Mouse (Mus musculus) right cerebral cortex, adult 2 months (tissue): ENCODE measurements around the gene Ercc8.

Experiments used
- DNase-seq, 2 experiments: peaks; one replicate each; pipeline ENCODE4 v3.0.0; 2021 to 2022; ENCODE audit warnings: low spot score in 2 of 2

Ercc8 gene

DNA sequence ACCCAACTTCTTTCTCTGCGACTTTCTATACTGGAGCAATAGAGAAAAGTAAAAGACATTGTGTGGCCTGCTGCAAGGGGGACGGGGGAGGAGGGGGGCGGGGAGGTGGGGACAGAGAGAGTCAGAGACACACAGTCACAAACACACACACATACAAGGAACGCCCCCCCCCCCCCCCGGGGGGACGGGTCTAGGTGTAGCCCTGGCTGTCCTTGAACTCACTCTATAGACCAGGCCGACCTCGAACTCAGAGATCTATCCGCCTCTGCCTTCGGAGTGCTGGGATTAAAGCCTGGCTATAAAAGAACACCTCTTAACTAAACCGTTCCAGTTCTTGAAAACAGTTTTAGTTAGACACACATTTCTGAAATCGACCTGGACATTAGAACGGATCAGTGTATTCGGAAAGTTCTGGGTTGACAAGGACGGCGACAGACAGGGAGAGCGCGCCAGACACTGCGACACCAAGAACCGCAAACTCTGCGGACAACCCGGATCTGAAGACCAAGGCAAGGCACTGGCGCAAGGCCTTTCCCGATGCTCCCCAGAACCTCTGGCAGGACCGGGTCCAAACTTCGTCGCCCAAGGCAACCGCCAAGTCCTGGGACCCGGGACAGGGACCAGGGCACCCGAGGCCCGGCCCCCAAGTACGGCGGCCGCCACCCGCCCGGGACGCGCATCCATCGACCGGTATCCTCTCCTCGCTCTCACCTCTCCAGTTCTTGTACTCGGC lies 633 bp upstream of the Ercc8 start:
- no peak for DNase-seq

DNA sequence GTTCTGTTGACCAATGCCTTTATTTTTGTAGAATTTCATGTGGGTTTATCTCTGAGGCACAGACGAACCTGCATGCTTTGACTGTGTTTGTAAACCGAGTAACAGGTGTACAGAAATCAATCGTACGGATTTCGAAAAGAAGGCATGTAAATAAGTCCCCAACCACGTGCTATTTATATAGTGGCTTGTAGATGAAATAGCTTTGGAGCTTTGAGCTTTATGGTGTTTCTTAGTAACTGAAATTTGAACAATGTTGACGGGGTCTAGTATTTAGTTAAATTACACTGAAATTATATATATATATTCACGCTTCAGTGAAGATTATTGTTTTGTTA lies 677 bp downstream of the Ercc8 start:
- no peak for DNase-seq

GRCm38 (mm10) chr13:108159963-108160362 lies 1.4 kb downstream of the Ercc8 start:
- no peak for DNase-seq

GRCm38 (mm10) chr13:108163912-108164311 lies 5.4 kb downstream of the Ercc8 start:
- DNase-seq = no peak

- DNase-seq = no peak
These were observed 6.1 kb downstream of the Ercc8 start for GRCm38 (mm10) chr13:108164621-108165020.

- DNase-seq = no peak
These were observed 11.5 kb downstream of the Ercc8 start for GRCm38 (mm10) chr13:108170002-108170401.

GRCm38 (mm10) chr13:108170511-108170910 lies 12.0 kb downstream of the Ercc8 start:
- no peak for DNase-seq

DNA sequence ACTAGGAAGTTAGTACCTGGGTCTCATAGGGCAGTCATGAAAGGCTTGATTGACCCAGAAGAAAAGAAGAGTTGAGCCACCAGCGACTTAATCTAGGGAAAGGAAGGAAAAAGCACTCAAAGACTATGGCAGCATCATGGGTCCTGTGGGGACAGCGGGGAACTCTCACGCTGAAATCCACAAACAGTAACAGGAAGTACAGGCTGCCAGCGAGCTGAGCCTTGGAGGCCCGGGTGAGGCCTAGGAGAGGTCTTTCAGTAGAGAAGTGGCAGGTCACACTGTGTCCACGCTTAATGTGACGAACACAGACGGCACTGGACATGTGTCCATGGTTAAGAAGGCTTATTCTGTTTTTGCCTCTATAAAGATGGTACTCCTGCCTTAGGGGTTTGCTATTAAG lies 21.1 kb downstream of the Ercc8 start:
- no peak for DNase-seq

DNA sequence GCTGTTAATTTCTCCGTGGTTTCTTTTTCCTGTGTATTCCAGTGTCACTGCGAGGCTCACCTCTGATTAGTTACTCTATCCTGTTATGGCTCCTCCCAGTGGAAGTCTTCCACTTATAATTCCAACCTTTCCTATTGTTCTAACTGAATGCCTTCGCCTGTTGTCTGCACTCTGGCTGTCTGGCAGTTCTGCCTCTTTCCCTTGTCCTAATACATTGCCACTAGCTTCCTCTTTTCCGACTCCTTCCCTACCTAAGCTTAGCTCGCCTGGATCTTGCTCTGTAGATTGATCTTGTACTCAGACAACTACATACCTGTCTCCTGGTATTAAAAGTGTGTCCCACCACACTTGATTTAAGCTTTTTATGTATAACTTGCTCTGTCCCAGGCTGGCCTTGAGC lies 22.3 kb downstream of the Ercc8 start:
- no peak for DNase-seq

GRCm38 (mm10) chr13:108184743-108185255 lies 26.3 kb downstream of the Ercc8 start:
- no peak for DNase-seq

GRCm38 (mm10) chr13:108185530-108185929 lies 27.0 kb downstream of the Ercc8 start:
- no peak for DNase-seq

DNA sequence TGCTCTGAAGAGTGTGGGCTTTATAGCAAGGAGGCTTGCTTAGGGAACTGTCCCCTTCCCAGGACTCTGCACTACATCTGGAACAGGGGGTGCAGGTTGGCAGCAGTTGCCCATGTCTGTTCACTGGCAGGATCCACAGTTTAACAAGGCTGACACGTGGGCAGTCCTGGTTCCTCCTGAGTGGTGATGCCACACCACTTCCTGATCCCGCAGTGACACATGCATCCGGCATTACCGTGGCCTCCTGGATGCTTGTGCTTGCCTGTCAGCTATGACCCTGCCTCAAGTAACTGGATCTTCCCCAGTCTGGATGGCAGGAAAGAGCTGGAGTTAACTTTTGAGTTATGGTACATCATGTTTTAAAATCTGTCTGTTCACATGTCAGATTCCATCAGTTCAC lies 29.5 kb downstream of the Ercc8 start:
- no peak for DNase-seq

- DNase-seq = peak; percentile 67 to 72
These were observed 32.7 kb downstream of the Ercc8 start for GRCm38 (mm10) chr13:108191074-108191720.

DNA sequence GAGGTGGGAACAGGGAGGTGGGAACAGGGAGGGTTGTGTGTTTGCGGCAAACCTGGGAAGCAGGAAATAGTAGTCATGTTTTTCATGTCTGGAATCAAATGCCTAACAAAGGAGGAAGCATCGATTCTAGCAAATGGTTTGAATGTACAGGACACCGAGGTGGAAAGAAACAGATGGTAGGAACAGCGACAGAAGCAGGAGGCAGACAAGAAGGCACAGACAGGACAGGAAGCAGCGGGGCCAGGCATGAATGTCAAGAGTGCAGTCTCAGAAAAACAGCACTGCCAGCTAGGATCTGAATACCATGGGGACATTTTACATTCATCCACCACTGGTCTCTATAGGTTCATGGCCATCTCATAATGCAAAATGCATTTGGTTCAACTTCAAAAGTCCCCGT lies 36.9 kb downstream of the Ercc8 start:
- DNase-seq = no peak

DNA sequence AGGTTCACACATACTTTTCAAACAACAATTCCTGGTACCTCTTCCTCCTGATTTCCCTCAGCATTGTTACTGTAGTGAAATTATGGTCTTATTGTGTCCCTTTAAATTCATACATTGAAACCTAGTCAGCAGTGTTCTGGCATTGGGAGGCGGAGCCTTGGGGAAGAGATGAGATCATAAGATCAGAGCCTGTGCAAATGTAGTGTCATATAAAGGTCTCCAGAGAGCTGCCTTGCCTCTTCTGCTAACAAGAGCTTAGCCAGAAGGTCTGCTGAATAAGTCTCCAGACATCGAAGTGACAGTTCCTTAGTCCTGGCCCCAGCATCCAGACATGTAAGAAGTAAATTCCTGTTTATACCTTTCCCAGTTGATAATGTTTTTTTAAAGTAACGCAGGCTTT lies 46.3 kb downstream of the Ercc8 start:
- no peak for DNase-seq

GRCm38 (mm10) chr13:108207447-108207846 lies 48.9 kb downstream of the Ercc8 start:
- no peak for DNase-seq

DNA sequence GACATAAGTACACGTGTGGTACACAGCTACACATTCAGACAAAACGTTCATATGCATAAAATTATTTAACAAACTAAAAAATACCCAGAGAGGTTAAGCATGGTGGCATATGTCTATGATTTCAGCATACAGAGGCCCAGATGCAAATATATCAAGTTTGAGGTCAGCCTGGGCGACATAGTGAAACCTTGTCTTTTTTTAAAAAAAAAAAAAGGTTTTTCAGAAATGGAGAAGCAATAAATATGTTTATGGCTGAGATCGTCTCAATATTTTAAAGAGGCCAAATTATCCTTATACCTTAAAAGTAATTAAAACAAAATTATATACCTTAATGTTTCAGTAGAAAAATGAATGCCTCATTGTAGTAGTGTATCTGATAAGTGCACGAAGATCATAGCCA lies 49.6 kb downstream of the Ercc8 start:
- no peak for DNase-seq

DNA sequence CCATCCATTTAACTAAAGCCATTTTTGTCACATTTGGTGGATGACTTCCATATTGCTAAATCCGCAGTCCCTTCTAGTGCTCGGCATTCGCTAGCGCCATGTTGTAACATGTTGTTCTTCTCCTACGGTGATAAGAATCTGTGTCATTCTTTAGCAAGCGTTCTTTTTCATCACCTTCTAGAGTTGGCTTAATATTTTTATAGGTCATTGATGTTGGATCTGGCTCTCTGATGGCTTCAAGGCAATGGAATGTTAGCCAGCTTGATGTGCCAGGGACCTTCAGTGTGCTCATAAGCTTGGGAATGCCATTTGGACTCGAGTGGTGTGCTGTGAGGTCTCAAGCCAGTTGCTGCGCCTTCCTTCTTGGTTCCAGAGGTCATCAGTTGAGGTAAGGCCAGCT lies 52.4 kb downstream of the Ercc8 start:
- DNase-seq = no peak

- no peak for DNase-seq
These were observed 54.0 kb downstream of the Ercc8 start for GRCm38 (mm10) chr13:108212397-108213018.

DNA sequence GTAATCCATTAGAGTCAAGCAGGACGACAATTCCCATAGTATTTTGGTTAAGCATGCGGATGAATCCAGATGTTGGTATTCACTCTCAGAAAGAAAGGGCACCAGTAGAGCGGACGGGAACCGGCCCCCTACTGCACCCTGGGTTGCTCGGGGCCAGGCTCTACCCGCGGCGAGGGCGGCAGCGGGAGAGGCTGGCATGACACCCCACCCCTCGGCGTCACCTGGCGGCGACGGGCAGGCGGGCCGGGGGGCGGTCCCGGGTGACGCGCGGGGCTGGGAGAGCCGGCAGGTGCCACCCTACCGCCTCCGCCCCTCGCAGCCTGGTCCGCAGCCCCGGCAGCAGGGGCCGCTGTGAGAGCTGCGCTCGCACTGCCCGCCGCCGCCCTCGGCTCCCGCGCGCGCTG lies 55.6 kb downstream of the Ercc8 start, which contains the start of gene Elovl7:
Gene Elovl7 (plus strand): TSS at position 324 of the 404 bp plus-strand sequence.
- DNase-seq = peak; percentile 69 to 74

DNA sequence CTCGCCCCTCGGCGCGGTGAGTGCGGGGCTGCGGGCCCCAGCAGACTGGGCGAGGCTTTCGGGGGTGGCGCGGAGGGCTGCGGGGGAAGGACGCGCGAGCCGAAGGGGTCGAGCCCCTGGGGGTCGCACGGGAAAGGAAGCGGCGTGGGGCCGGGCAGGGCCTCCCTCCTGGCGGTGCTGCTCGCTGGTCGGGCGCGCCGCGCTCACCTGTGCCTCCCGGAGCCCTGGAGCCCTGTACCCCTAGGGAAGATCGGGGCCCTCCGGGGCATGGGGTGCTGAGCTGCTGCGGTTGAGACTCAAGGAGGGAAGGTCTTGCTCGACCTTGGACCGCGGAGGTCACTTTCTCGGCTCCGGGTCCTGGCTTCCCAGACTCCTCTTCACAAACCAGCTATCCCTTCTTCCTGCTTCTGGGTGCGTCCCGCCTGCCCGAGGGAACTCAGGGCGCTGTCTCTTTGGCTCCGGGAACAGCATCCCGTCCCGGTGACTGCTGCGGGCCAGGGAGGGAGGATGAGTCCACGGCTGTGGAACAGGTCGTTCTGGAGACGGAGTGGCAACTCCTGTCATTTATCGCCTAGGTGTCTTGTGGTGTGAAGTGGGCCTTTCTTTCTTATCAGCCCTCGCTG lies 56.1 kb downstream of the Ercc8 start:
- peak; percentile 17 to 29 for DNase-seq

- no peak for DNase-seq
These were observed 56.8 kb downstream of the Ercc8 start for GRCm38 (mm10) chr13:108215231-108215780.
